Mouse (Mus musculus): Measurements from ENCODE around the gene Gm37419. TPM values are rescaled to one million over a fixed set of nuclear protein-coding genes. Genes with fewer than 3 reads are reported as not detected.
A peak's percentile ranks its signal among the peaks of the same experiment; 100 is the strongest.

The Gm37419 gene
- polyA plus RNA-seq, 1 experiment from 2014 or later = not detected

DNA sequence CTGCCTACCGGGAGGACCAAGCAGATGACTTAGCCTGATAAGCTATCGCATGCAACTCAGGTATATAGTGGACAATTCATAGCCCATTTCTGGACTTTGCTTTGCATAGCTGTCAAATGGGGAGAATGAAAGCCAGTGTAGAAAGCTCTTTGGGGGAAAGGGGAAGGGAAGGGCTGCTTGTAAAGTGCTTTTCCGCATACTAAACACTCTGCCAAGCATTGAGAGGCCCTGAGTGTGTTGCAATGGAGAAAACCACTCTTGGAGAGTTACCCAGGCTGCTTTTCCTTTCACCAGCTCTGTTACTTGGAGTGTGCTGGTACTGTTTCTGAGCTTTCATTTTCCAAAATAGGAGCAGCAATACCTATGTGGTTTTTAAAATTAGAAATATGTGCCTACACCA lies 10.6 kb upstream of the Gm37419 start:
- 70% methylated on average over 3 of the region's 3 CpGs for WGBS
- H3K36me3 ChIP-seq (ENCODE audit: control insufficient read depth, insufficient read depth) = no peaks in the 10 kb centered on the region; the same call in 1 of the 2 replicates
- no peak overlapping the region for H3K27ac ChIP-seq (ENCODE audit: low read depth, low read length)
- H3K4me2 ChIP-seq (replicated peaks; ENCODE audit: low read depth) = no peak overlapping the region
- TF ChIP-seq CTCF (IDR thresholded peaks at IDR 0.05; ENCODE audit: low read depth) = no peak
- H3K9me3 ChIP-seq (ENCODE audit: control insufficient read depth) = no peaks in the 10 kb centered on the region
- no peak for ATAC-seq
- no peak overlapping the region for H3K4me3 ChIP-seq (ENCODE audit: low read depth, low read length)
- H3K9ac ChIP-seq (ENCODE audit: low read depth, low read length) = no peak overlapping the region
- H3K27me3 ChIP-seq (replicated peaks; ENCODE audit: control insufficient read depth, insufficient read depth, low read length) = no peaks in the 10 kb centered on the region
- no peaks in the 10 kb centered on the region for H3K4me1 ChIP-seq (replicated peaks; ENCODE audit: control insufficient read depth, insufficient read depth, low read length)

DNA sequence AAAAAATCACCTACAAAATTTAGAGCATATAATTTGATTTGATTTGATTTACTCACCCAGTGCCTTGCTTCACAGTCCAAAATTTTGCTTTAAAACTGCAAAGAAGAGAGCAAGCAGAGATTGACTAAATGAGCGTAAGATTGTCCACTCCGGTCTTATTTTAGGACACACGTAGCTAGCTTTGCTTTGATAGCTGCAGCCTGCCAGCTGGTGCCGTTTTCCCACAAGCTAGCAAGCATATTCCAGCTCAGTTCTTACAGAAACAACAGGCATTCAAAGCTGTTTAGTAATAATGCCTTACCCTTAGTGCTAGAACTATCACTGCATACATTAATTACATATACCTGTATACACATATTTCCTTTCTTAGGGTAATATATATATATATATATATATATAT lies 9.8 kb upstream of the Gm37419 start:
- Histone ChIP-seq H3K4me1 (replicated peaks; ENCODE audit: control insufficient read depth, insufficient read depth, low read length) (no peaks in the 10 kb centered on the region), H3K27me3 (replicated peaks; ENCODE audit: control insufficient read depth, insufficient read depth, low read length) (no peaks in the 10 kb centered on the region), H3K9me3 (ENCODE audit: control insufficient read depth) (no peaks in the 10 kb centered on the region), H3K4me2 (replicated peaks; ENCODE audit: low read depth) (no peak overlapping the region), H3K27ac (ENCODE audit: low read depth, low read length) (no peak overlapping the region), H3K9ac (ENCODE audit: low read depth, low read length) (no peak overlapping the region), H3K36me3 (ENCODE audit: control insufficient read depth, insufficient read depth) (no peaks in the 10 kb centered on the region; the same call in 1 of the 2 replicates), H3K4me3 (ENCODE audit: low read depth, low read length) (no peak overlapping the region)
- 89% methylated on average over 4 of the region's 4 CpGs for WGBS
- TF ChIP-seq CTCF (IDR thresholded peaks at IDR 0.05; ENCODE audit: low read depth) = no peak
- ATAC-seq = no peak

DNA sequence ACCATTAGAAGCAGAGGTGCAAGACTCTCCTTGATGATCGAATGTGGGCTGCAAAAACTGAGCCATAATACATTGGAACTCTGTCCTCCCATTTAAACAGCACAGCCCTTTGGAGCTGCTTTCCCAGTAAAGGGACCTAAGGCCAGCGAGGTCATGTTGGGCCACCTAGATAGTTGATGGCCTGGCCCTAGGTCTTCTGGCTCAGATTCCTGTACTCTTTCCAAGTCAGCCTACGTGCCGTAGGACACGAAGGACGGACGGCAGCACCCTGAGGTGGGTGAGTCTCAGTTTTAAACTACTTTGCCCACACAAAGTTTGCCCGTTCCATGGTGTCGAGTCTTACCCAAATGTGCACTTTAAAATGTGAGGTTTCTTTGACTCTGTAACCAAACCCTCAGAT lies 8.8 kb upstream of the Gm37419 start:
- no peak for ATAC-seq
- Histone ChIP-seq H3K4me2 (replicated peaks; ENCODE audit: low read depth) (no peak overlapping the region), H3K4me1 (replicated peaks; ENCODE audit: control insufficient read depth, insufficient read depth, low read length) (no peaks in the 10 kb centered on the region), H3K9ac (ENCODE audit: low read depth, low read length) (no peak overlapping the region), H3K4me3 (ENCODE audit: low read depth, low read length) (no peak overlapping the region), H3K27me3 (replicated peaks; ENCODE audit: control insufficient read depth, insufficient read depth, low read length) (no peaks in the 10 kb centered on the region), H3K36me3 (ENCODE audit: control insufficient read depth, insufficient read depth) (no peaks in the 10 kb centered on the region; the same call in 1 of the 2 replicates), H3K9me3 (ENCODE audit: control insufficient read depth) (no peaks in the 10 kb centered on the region), H3K27ac (ENCODE audit: low read depth, low read length) (no peak overlapping the region)
- 95% methylated on average over 9 of the region's 9 CpGs for WGBS
- no peak for TF ChIP-seq CTCF (IDR thresholded peaks at IDR 0.05; ENCODE audit: low read depth)

DNA sequence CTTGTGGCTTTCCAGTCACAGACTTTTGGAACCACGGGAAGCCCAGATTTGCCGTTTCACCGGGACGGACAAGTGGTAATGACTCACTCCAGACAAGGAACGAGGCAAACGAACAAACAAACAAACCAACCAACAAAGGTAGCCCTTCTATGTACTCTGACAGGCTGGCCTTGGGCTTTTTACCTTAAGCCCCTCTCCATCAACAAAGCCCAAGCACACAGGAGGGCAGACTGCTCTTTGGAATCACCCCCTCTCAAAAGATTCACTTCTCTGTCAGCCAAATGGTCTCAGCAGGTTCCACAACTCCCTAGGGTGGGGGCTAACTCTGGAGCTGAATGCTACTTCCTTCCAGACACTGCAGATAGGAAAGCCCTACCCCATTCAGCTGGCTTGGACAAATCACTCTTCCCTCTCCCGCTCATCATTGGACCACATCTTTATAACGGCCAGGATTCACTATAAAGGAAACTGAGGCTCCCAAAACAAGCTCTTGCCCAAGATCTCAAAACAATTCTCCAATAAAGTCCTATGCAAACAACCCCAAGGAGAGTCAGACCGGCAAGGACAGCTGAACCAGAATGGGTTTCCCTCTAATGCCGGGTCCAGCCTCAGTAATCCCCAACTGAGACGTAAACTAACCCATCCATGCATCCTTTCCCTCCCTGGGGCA lies 7.9 kb upstream of the Gm37419 start:
- Histone ChIP-seq H3K27ac (ENCODE audit: low read depth, low read length) (no peak overlapping the region), H3K36me3 (ENCODE audit: control insufficient read depth, insufficient read depth) (no peaks in the 10 kb centered on the region), H3K4me2 (replicated peaks; ENCODE audit: low read depth) (peak overlapping the region; percentile 90), H3K27me3 (replicated peaks; ENCODE audit: control insufficient read depth, insufficient read depth, low read length) (no peaks in the 10 kb centered on the region), H3K4me1 (replicated peaks; ENCODE audit: control insufficient read depth, insufficient read depth, low read length) (no peaks in the 10 kb centered on the region), H3K9ac (ENCODE audit: low read depth, low read length) (no peak overlapping the region), H3K4me3 (ENCODE audit: low read depth, low read length) (no peak overlapping the region), H3K9me3 (ENCODE audit: control insufficient read depth) (no peaks in the 10 kb centered on the region)
- 34% methylated on average over 11 of the region's 11 CpGs for WGBS
- no peak for TF ChIP-seq CTCF (IDR thresholded peaks at IDR 0.05; ENCODE audit: low read depth)
- ATAC-seq = no peak

DNA sequence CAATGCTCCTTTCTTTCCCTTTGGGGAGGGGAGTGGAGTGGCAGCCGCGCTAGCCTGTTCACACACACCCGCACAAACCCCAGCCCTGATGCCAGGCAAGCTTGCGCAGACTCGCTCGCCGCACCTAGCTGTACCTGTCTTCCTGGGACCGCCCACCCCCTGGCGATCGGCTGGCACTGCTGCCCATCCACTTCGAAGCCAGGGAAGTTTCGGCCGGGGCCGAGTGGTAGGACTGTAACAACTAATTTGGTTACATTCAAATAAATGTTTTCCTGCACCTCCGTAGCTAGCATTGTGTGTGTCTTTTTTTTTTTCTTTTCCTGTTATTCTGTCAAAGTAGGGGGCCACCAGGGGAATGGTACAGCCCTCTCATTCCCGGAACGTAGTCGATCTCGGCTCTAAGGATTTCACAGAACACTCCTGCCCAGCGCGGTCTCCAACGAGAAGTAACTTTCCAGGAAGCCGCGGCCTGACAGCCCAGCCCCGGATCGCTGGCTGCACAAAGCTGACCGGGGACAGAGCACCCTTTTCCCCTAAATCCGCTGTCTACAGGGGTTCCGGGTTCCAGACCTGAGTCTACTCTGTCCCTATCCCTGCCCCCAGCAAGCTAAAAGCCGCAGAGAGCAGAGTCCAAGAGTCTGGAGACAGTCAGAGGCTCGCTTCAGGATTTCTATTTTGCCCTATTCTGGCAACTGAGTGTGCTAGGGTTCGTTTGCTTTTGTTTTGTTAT lies 7.1 kb upstream of the Gm37419 start:
- H3K36me3 ChIP-seq (ENCODE audit: control insufficient read depth, insufficient read depth) = no peaks in the 10 kb centered on the region
- H3K27ac ChIP-seq (ENCODE audit: low read depth, low read length) = peak overlapping the region; percentile 31; the same call in 1 of the 2 replicates
- no peaks in the 10 kb centered on the region for H3K4me1 ChIP-seq (replicated peaks; ENCODE audit: control insufficient read depth, insufficient read depth, low read length)
- peak; percentile 38; the same call in 1 of the 2 replicates for TF ChIP-seq CTCF (IDR thresholded peaks at IDR 0.05; ENCODE audit: low read depth)
- no peaks in the 10 kb centered on the region for H3K27me3 ChIP-seq (replicated peaks; ENCODE audit: control insufficient read depth, insufficient read depth, low read length)
- WGBS = 3% methylated on average over 32 of the region's 32 CpGs
- H3K9ac ChIP-seq (ENCODE audit: low read depth, low read length) = peak overlapping the region; percentile 27
- H3K9me3 ChIP-seq (ENCODE audit: control insufficient read depth) = no peaks in the 10 kb centered on the region
- peak overlapping the region; percentile 41 for H3K4me3 ChIP-seq (ENCODE audit: low read depth, low read length)
- ATAC-seq = no peak
- H3K4me2 ChIP-seq (replicated peaks; ENCODE audit: low read depth) = peak overlapping the region; percentile 90

DNA sequence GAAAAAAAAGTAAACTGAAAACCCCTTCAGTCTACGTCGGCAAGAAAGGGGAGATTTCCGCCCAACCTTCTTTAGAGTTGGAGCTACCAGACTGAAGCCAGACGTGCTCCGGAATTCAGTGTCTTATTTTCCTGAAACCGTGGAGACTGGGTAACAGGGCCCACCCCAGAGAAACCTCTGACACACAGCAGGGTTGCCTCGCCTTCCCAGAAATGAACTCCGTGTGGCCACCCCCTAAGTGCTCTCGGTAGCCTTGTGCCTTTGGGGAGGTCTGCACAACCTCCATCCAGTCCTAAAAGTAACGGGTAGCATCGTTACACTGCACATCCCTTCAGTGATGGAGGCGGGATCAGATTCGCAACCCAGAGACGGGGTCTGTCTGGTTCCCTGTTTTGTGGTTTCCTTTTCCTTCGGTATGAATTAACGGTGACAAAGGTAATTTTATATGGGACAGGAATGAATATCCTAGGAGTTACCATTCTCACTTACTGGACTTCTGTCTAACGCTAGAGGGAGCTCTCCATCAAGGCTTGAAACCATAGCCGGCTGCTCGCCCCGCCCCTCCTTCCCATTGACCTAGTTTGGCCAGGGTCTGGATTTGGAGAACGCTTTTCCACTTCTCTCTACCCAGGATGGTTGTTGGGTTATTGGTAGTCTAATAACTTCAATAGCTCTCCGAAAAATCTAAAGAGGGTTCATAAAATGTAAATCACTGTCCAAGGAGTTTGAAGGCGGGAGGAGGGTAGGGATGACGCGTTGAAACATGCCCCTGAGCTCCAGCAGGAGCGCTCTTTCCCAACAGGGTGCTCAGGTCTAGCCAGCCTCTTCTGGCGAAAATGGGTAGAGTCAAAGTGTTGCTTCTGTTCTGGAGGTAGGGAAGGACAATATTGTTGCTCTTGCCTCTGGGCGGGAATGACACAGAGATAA lies 6.1 kb upstream of the Gm37419 start:
- Histone ChIP-seq H3K4me1 (replicated peaks; ENCODE audit: control insufficient read depth, insufficient read depth, low read length) (no peaks in the 10 kb centered on the region), H3K4me2 (replicated peaks; ENCODE audit: low read depth) (peak overlapping the region; percentile 90), H3K27ac (ENCODE audit: low read depth, low read length) (peak overlapping the region; percentile 68; the same call in 1 of the 2 replicates), H3K9me3 (ENCODE audit: control insufficient read depth) (no peaks in the 10 kb centered on the region), H3K36me3 (ENCODE audit: control insufficient read depth, insufficient read depth) (no peaks in the 10 kb centered on the region), H3K9ac (ENCODE audit: low read depth, low read length) (peak overlapping the region; percentile 47), H3K4me3 (ENCODE audit: low read depth, low read length) (peak overlapping the region; percentile 41), H3K27me3 (replicated peaks; ENCODE audit: control insufficient read depth, insufficient read depth, low read length) (no peaks in the 10 kb centered on the region)
- WGBS = 8% methylated on average over 28 of the region's 28 CpGs
- ATAC-seq = peak; percentile 73
- TF ChIP-seq CTCF (IDR thresholded peaks at IDR 0.05; ENCODE audit: low read depth) = peak; percentile 83

Data from intestine, postnatal 0 days (tissue).